Mouse (Mus musculus) megakaryocyte, embryonic 14.5 days (primary cell): ENCODE data around the gene Dnm1.

ENCODE experiments used
- FLI1 ChIP-seq: IDR thresholded peaks from 2 replicates; pipeline ENCODE4 v1.6.1; 2012; ENCODE audit warnings: low read length, inconsistent platforms, mixed read lengths
- GATA1 ChIP-seq: IDR thresholded peaks from 3 replicates; pipeline ENCODE4 v1.6.1; 2012; ENCODE audit warnings: mixed read lengths, low read length, inconsistent platforms, borderline replicate concordance

GRCm38 (mm10) chr2:32275823-32276222 lies 77.3 kb downstream of the Dnm1 start:
- no peak for TF ChIP-seq GATA1
- no peak for TF ChIP-seq FLI1
